Mouse (Mus musculus) lung, adult 2 months (tissue): ENCODE data around the gene Stk10.

Experiments used
- CTCF ChIP-seq: fragments of 200-500 bp; IDR thresholded peaks from 2 replicates; pipeline ENCODE4 v1.5.1; 2011; ENCODE audit warnings: mild to moderate bottlenecking, low read length, control low read depth; ENCODE audit not compliant: insufficient read depth
- POLR2A ChIP-seq: fragments of 200-500 bp; IDR thresholded peaks from 2 replicates; pipeline ENCODE4 v1.6.1; 2011; ENCODE audit warnings: low read depth, mild to moderate bottlenecking, control low read depth, low read length, borderline replicate concordance; ENCODE audit errors: extremely low read depth

- TF ChIP-seq CTCF (no peak), POLR2A (no peak)
These were observed 138.4 kb downstream of the Stk10 start for GRCm38 (mm10) chr11:32671480-32671879.
